Mouse (Mus musculus): Measurements from ENCODE around the gene Vsig8. TPM values are rescaled to one million over a fixed set of nuclear protein-coding genes. Genes with fewer than 3 reads are reported as not detected.

Gene Vsig8
- polyA plus RNA-seq, 1 experiment: 12.5 TPM

- WGBS: 20% methylated on average over 23 of the region's 23 CpGs
- DNase-seq: no peak
- H3K4me1 ChIP-seq (ENCODE audit: control insufficient read depth, insufficient read depth, low read length): peaks cover 15% of the 10 kb centered on the region
Observed at GRCm38 (mm10) chr1:172526380-172527081, 29.2 kb upstream of the Vsig8 start.

GRCm38 (mm10) chr1:172527431-172527830 is 28.3 kb upstream of the Vsig8 start:
- WGBS: 92% methylated on average over 10 of the region's 10 CpGs
- no peak for DNase-seq
- Histone ChIP-seq H3K4me1 (ENCODE audit: control insufficient read depth, insufficient read depth, low read length) (peaks cover 15% of the 10 kb centered on the region), H3K4me3 (replicated peaks; ENCODE audit: extremely low read depth, low read depth, low read length) (no peak overlapping the region)
- TF ChIP-seq POLR2A (IDR thresholded peaks at IDR 0.05; ENCODE audit: borderline replicate concordance, extremely low read depth, low read depth, low read length) (no peak), CTCF (IDR thresholded peaks at IDR 0.05; ENCODE audit: insufficient read depth, low read length) (no peak)

More at GRCm38 (mm10) chr1:172526380-172527081, 29.2 kb upstream of the Vsig8 start:
- TF ChIP-seq POLR2A (IDR thresholded peaks at IDR 0.05; ENCODE audit: borderline replicate concordance, extremely low read depth, low read depth, low read length) (peak; percentile 71; the same call in 1 of the 2 replicates), CTCF (IDR thresholded peaks at IDR 0.05; ENCODE audit: insufficient read depth, low read length) (no peak)
- H3K4me3 ChIP-seq (replicated peaks; ENCODE audit: extremely low read depth, low read depth, low read length): peak overlapping the region; percentile 7

GRCm38 (mm10) chr1:172528701-172529100 is 27.0 kb upstream of the Vsig8 start:
- peak; percentile 90 for DNase-seq
- 5% methylated on average over 7 of the region's 7 CpGs for WGBS
- peaks cover 13% of the 10 kb centered on the region for H3K4me1 ChIP-seq (ENCODE audit: control insufficient read depth, insufficient read depth, low read length)

GRCm38 (mm10) chr1:172530544-172531220 is 25.1 kb upstream of the Vsig8 start:
- WGBS: 45% methylated on average over 8 of the region's 8 CpGs
- no peak for DNase-seq
- Histone ChIP-seq H3K4me3 (replicated peaks; ENCODE audit: extremely low read depth, low read depth, low read length) (no peak overlapping the region), H3K4me1 (ENCODE audit: control insufficient read depth, insufficient read depth, low read length) (peaks cover 3% of the 10 kb centered on the region; the same call in 1 of the 2 replicates)
- TF ChIP-seq CTCF (IDR thresholded peaks at IDR 0.05; ENCODE audit: insufficient read depth, low read length): no peak
- TF ChIP-seq POLR2A (IDR thresholded peaks at IDR 0.05; ENCODE audit: borderline replicate concordance, extremely low read depth, low read depth, low read length): no peak

More at GRCm38 (mm10) chr1:172528701-172529100, 27.0 kb upstream of the Vsig8 start:
- no peak overlapping the region for H3K4me3 ChIP-seq (replicated peaks; ENCODE audit: extremely low read depth, low read depth, low read length)
- TF ChIP-seq POLR2A (IDR thresholded peaks at IDR 0.05; ENCODE audit: borderline replicate concordance, extremely low read depth, low read depth, low read length): no peak
- TF ChIP-seq CTCF (IDR thresholded peaks at IDR 0.05; ENCODE audit: insufficient read depth, low read length): peak; percentile 100

- H3K4me3 ChIP-seq (replicated peaks; ENCODE audit: extremely low read depth, low read depth, low read length): no peak overlapping the region
- no peaks in the 10 kb centered on the region for H3K4me1 ChIP-seq (ENCODE audit: control insufficient read depth, insufficient read depth, low read length)
- peak; percentile 61 for DNase-seq
- 8% methylated on average over 13 of the region's 13 CpGs for WGBS
- TF ChIP-seq CTCF (IDR thresholded peaks at IDR 0.05; ENCODE audit: insufficient read depth, low read length) (no peak), POLR2A (IDR thresholded peaks at IDR 0.05; ENCODE audit: borderline replicate concordance, extremely low read depth, low read depth, low read length) (no peak)
Observed at GRCm38 (mm10) chr1:172532551-172532950, 23.2 kb upstream of the Vsig8 start.

- Histone ChIP-seq H3K4me3 (replicated peaks; ENCODE audit: extremely low read depth, low read depth, low read length) (no peak overlapping the region), H3K4me1 (ENCODE audit: control insufficient read depth, insufficient read depth, low read length) (no peaks in the 10 kb centered on the region)
- TF ChIP-seq CTCF (IDR thresholded peaks at IDR 0.05; ENCODE audit: insufficient read depth, low read length): no peak
- TF ChIP-seq POLR2A (IDR thresholded peaks at IDR 0.05; ENCODE audit: borderline replicate concordance, extremely low read depth, low read depth, low read length): no peak
- 87% methylated on average over 16 of the region's 16 CpGs for WGBS
- no peak for DNase-seq
Observed at GRCm38 (mm10) chr1:172535116-172535515, 20.6 kb upstream of the Vsig8 start.

GRCm38 (mm10) chr1:172539827-172540226 is 15.9 kb upstream of the Vsig8 start:
- DNase-seq: no peak
- 63% methylated on average over 6 of the region's 6 CpGs for WGBS
- Histone ChIP-seq H3K4me3 (replicated peaks; ENCODE audit: extremely low read depth, low read depth, low read length) (no peak overlapping the region), H3K4me1 (ENCODE audit: control insufficient read depth, insufficient read depth, low read length) (no peaks in the 10 kb centered on the region)
- TF ChIP-seq CTCF (IDR thresholded peaks at IDR 0.05; ENCODE audit: insufficient read depth, low read length) (no peak), POLR2A (IDR thresholded peaks at IDR 0.05; ENCODE audit: borderline replicate concordance, extremely low read depth, low read depth, low read length) (no peak)

- 64% methylated on average over 11 of the region's 11 CpGs for WGBS
- no peak for DNase-seq
- no peak overlapping the region for H3K4me3 ChIP-seq (replicated peaks; ENCODE audit: extremely low read depth, low read depth, low read length)
- no peaks in the 10 kb centered on the region for H3K4me1 ChIP-seq (ENCODE audit: control insufficient read depth, insufficient read depth, low read length)
- TF ChIP-seq CTCF (IDR thresholded peaks at IDR 0.05; ENCODE audit: insufficient read depth, low read length) (no peak), POLR2A (IDR thresholded peaks at IDR 0.05; ENCODE audit: borderline replicate concordance, extremely low read depth, low read depth, low read length) (no peak)
Observed at GRCm38 (mm10) chr1:172540283-172540820, 15.4 kb upstream of the Vsig8 start.

- peaks cover 4% of the 10 kb centered on the region; the same call in 1 of the 2 replicates for H3K4me1 ChIP-seq (ENCODE audit: control insufficient read depth, insufficient read depth, low read length)
- H3K4me3 ChIP-seq (replicated peaks; ENCODE audit: extremely low read depth, low read depth, low read length): no peak overlapping the region
- TF ChIP-seq CTCF (IDR thresholded peaks at IDR 0.05; ENCODE audit: insufficient read depth, low read length) (no peak), POLR2A (IDR thresholded peaks at IDR 0.05; ENCODE audit: borderline replicate concordance, extremely low read depth, low read depth, low read length) (no peak)
- DNase-seq: no peak
- WGBS: 74% methylated on average over 4 of the region's 4 CpGs
Observed at GRCm38 (mm10) chr1:172546062-172546461, 9.7 kb upstream of the Vsig8 start.
